Mouse (Mus musculus): ENCODE measurements at regions not wholly inside any gene's neighbourhood (a gene's known extent, or its start where the extent isn't known, plus 50 kb on each side); places are given as distances from the start of the nearest gene placed in this dataset.
A peak's percentile ranks its signal among the peaks of the same experiment; 100 is the strongest.

DNA sequence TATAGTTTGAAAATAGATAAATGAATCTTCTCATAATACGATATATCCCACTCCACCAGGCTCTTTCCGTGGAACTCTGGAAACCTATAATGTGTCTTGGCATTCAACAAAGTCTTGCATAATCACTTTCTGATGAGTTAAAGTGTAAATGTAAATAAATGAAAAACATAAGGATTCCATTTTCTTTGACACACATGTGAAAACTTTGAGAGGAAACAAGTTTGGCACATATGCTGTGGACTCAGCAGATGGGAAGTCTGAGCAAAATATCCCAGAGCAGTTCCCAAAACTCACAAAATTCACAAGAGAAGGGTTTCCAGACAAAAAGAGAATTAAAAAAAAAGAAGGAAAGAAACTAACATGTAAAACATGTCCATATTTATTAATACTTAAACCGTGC, 645.3 kb upstream of the Adamts5 start:
- no peak for DNase-seq (ENCODE audit: low spot score in 2 of 2)

DNA sequence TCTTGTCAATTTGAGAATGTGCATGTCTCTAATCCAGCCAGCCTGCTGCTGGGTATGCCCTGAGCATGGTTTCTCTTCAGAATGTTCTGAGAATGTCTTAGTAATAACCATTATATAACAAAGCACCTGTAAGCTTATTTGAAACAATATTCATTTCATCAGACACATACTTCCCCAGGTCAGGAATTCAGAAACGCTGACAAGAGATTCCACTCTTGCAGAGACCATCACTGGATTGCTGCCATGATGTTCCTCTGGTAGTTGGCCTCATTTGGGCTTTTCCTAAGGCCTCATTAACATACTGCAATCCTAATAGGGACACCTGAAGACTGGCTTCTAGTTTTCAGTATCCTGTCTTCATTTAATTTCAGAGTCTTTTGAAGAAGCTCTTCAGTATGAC, 642.5 kb upstream of the Adamts5 start:
- DNase-seq (ENCODE audit: low spot score in 2 of 2) = no peak

DNA sequence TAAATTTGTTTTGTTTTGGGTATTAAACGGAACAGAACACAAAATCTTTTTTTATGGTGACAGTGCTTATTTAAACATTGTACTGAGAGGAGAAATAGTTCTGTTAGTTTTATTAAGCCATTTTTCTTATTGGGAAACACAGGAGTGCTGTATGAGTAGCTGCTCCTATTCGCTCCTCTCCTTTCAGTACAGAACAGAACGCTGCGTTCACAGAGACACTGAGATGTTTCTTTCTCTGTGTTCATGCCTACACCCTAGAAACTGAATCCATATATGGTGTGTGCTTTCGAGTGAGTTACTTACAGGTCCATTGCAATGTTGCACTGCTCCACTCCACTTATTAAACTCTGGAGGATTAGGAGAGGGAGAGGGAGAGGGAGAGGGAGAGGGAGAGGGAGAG, 634.9 kb upstream of the Adamts5 start:
- no peak for DNase-seq (ENCODE audit: low spot score in 2 of 2)

DNA sequence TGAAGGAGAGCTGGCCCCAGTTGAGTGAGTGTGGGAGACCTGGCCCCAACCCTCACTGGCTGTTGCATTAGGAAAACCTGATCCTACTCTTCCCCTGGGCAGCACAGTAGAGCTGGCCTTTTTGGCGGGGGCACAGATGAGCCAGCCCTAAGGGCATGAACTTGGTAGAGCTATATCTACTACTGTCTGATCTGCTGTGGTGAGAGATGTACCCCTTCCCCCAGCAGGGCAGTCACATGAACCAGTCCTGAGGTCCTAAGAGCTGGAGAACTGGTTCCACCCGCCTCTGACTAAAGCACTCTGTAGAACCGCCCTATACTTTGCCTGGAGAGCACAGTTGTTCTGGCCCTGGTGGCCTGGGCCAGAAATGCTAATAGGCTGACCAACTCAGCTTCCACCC, 622.5 kb upstream of the Adamts5 start:
- no peak for DNase-seq (ENCODE audit: low spot score in 2 of 2)

DNA sequence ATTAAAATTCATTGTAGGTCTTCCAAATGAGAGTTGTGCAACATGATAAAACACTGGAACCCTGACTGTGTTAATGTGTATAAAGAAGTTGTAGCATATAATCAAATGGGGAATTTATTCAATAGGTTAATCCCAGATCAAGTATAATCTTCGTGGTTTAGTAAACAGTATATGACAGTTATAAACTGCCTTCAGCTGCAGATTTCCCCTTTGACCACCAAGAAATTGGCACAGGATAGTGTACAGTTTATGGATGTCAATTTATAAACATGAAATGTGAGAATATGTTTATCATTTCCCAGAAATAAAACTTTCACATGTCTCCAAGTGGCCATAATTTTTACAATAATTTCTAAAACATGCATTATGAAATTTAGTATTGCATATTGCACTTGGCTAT, 615.3 kb upstream of the Adamts5 start:
- no peak for DNase-seq (ENCODE audit: low spot score in 2 of 2)

DNA sequence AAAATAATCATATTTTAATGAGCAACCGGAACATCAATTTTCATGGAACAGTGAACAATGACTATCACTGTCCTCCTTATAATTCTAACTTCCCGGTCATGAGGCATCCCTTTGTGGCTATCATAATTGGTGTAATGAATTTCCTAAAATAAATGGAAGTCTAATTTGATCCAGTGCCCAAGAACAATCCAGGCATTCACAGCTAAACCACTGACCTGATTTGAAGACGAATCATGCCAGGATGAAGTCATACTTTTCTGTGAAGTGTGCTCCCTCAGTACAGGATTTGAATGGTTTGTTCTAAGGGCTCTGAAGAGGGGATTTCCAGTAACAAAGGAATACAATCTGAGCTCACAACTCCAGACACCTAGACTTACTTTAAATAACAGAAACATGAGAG, 614.5 kb upstream of the Adamts5 start:
- no peak for DNase-seq (ENCODE audit: low spot score in 2 of 2)

DNA sequence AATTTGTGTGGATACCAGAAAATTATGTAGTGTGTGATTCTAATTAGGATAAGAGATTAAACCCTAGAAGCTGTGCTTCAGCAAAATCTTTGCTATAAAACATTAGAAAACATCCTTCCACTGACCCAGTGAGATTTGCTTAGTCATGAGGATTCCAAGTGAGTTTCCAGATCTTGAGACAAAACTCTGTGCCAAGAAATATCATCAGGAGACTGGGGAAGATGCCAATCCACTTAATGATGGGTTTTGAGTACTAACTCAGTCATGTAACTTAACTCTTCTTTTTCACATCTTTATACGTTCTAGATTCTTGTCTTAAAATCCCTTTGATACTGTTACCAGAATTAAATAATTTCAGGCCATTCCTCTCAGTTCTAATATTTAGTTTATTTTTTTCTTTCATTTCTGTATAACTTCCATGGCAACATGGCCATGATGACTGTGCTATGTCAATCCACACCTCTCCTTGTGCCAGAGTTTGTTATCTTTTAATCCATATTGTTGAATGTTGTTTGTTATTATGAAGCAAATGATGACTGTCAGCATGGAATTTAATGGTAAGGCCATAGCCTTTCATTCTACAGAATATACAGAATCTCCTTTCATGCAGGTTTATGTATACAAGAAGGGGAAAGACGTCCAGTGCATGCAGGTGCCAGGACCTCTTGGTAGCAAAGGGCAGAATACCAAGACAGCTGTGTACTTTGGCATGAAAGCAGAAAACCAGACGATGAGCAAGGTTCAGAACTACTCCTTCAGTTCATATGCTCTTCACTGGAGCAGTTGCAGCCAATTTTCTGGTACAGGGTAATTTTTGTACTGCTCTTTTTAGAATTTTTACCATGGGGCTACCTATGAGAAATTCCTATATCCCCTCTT, 599.7 kb upstream of the Adamts5 start:
- no peak for DNase-seq (ENCODE audit: low spot score in 2 of 2)

DNA sequence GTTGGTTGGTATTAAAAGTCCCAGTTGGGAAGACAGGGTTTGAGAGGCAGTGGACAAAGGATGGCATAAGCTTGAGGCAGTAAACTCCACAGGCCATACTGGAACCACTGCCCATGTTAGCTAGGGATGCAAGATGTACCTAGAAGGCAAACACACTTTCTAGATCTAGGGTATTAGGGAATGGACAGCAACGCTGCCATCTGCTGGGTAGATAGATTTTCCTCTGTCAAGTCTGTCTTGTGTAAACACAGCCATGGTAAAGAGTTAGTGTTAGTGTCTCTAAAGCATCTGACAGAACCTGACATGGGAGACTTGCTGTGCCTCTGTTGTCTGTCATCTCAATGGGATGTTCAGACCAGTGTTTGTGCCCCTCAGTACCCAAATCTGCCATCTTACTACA, 573.5 kb upstream of the Adamts5 start:
- DNase-seq (ENCODE audit: low spot score in 2 of 2) = no peak

DNA sequence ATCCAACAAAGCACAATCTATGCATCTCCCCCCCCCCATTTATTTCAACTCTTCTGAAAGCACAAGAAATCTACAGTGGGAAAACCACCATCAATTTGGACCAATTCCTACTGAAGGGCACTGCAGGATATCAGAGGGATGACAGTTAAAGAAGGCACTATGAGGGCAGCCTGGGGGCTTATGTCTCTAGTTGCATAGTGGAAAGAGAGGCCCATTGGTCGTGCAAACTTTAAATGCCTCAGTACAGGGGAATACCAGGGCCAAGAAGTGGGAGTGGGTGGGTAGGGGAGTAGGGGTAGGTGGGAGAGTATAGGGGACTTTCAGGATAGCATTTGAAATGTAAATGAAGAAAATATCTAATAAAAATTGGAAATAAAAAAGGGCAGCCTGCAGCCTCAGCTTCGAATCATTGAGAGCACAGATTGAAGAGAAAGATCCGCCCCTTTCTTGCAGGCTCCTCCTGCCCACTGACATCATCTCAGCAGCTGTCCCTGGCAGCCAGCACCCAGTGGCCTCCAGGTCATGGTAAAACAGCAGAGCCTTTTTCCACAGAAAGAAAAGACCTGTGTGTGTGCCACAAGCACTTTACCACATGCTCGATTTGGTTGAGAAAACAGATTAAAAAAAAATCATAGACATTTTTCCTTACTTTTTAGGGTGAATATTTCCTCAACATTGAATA, 571.6 kb upstream of the Adamts5 start:
- DNase-seq (ENCODE audit: low spot score in 2 of 2) = no peak

DNA sequence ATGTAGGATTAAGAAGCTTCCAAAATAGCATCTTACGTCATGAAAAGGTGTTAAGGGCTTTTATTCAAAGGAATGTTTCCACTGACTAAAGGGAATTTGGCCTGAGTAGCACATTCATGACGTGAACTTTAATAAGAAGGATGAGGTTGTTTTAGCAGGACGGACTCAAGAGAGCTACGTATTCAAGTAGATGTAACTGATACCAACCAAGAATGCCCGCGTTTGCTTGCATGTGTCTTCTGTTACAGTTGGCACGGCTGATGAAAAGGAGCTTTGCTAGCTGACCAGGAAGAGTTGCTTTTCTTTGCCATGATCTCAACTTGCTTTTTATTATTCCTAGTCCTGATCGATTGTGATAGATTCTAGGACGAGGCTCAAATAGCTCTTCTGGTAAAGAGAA, 559.4 kb upstream of the Adamts5 start:
- no peak for DNase-seq (ENCODE audit: low spot score in 2 of 2)

DNA sequence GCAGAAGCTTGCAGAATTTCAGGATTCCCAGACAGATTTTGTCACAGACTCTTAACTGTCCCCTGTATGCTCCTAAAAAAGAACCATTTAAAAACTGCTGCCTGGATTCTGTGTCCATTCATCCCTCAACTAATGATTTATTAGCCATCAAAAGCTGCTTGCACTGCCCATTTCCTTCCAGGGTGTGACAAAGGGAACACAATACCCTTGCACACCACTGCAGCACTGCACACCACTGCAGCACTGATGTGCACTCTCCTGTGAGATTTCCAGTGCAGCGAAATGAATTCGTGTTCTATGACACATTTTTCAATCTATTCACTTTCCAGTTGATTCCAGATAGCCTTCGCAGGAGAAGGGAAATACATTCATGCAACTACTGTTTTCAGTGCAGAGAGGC, 555.0 kb upstream of the Adamts5 start:
- no peak for DNase-seq (ENCODE audit: low spot score in 2 of 2)

DNA sequence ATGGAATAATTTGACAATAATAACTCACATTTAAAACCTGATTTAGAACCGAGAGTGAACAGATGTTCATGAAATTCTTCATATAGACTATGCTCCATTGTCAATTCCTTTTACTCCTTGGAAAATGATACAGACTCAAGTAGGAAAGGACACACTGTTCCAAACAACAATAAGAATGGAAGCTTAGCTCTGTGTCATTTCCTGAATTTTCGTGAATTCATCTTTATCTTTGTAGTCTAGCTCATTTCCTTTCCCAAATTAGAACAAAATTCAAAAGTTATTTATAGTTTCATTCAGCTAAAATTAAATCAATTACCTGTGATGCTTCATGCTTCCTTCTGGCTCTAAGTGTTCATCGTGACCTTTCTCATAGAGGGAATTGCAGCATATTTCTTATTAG, 553.2 kb upstream of the Adamts5 start:
- DNase-seq (ENCODE audit: low spot score in 2 of 2) = no peak

DNA sequence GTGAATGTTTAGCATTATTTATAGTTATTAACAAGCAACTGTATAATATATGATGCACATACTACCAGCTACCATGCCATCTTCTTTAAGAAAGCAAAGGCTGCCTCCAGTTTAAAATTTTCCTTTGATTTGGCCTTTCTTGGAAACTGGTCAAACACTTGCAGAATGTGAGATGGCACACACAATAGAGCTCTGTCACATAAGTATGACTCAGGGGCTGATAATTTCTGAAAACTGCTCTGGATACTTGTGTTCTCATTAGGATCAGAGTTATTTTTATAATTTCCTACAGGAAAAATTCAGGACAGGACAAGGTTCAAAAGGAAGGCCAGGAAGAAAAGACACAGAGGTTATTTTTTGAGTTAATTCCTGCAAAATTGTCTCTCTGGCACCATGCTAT, 552.4 kb upstream of the Adamts5 start:
- no peak for DNase-seq (ENCODE audit: low spot score in 2 of 2)

DNA sequence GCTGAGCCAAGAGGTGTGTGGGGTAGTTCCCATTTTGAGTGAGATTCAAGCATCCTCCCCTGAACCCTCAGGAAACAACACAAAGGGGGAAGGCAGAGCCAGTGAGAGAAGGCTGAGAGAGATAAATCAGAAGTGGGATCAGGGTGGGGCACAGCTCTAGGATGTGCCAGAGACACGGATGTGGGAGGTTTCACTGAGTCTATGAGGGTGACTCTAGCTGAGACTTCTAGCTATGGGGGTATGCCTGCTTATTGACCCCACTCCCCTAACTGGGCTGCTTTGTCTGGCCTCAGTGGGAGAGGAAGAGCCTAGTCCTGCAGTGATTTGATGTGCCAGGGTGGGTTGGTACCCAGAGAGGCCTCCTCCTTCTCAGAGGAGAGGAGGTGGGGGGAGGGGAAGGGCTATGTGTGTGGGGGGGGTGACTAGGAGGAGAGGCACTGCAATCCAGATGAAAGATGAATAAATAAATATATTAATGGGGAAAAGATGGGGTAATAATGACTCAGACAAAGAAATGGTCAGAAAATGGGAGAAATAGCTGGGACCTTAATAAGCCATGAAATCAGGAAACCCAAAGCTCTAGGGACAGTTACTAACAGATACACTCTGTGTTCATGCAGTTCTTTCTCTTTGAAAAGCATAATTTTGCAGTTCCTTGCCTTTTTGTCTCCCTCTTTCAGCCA, 547.0 kb upstream of the Adamts5 start:
- DNase-seq (ENCODE audit: low spot score in 2 of 2) = no peak

DNA sequence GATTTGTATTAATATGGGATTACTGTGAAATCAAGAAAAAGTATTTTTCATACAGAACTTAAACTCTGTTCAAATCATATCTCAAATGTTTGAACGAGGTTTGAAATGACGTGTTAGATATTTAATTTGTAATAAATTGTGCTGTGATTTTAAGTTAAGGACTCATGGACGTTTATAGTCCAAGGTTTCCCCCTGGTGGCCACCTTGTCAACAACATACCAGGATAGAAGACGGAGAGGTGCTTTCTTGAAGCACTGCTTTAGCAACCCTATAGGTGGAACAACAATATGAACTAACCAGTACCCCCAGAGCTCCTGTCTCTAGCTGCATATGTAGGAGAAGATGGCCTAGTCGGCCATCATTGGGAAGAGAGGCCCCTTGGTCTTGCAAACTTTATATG, 517.8 kb upstream of the Adamts5 start:
- DNase-seq (ENCODE audit: low spot score in 2 of 2) = peak; percentile 18 to 34

DNA sequence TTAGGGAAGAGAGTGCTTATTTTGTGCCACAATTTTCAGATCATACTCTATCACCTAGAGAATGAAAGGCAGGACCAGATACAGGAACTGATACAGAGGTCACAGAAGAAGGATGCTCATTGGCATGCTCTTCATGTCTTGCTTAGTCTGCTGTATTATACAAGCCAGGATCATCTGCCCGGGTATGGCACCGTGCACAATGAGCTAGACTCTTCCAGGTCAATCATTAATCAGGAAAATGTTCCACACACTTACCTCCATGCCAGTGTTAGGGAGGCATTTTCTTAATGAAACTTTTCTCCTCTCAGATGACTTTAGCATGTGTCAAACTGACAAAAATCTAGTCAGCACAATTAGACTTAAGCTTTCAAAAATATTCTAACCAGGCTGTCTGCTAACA, 502.7 kb upstream of the Adamts5 start:
- DNase-seq (ENCODE audit: low spot score in 2 of 2) = no peak

DNA sequence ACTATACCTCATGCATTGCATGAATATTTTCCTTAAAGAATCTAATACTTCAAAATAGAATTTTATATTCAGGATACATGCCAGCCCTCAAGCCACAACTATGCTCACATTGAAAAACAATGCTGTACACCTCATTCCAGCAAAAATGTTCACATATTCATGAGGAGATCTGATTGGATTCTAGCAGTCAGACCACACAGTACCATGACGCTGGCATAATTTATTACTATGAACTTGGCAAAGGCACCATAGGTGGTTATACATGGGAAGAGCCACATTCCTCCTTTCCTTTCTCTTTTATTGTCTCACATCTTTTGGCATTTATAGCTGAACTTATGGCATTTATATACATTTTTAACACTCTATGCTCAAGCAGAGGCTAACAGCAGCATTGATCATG, 499.8 kb upstream of the Adamts5 start:
- DNase-seq (ENCODE audit: low spot score in 2 of 2) = no peak

DNA sequence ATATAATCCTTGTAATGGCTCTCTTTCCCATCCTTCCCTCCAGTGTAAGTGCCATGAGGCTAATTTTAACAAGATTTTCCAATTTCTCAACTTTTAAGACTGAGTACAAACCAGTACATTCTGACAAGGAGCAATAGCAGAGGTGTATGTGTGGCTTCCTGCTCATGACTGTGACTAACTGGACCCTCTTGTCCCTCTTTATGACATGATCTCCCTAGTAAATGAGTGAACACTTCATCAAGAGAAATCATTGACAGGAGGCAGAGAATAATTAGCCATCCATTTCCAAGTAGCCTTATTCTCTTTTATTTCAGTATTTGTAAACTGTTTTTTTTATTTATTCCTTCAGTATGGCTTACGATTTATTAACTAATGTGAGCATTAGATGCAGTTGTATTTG, 497.7 kb upstream of the Adamts5 start:
- DNase-seq (ENCODE audit: low spot score in 2 of 2) = no peak

DNA sequence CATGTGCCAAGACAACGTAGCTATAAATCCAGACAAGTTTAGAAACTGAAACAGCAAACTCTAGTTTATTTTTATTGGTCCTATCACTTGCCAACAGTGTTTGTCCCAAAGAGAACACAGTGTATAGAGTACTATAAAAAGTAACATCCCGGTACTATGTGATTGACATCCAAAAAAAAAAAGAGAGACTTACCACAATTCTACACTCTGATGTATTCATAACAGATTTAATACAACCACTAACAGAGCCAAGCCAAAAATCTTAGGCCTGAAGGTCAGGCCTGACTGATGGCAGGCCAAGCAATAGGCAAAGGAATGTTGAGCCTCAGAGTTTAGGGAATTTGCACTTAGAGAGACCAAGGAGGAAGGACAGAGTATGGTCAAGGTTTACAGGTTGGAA, 495.9 kb upstream of the Adamts5 start:
- no peak for DNase-seq (ENCODE audit: low spot score in 2 of 2)

DNA sequence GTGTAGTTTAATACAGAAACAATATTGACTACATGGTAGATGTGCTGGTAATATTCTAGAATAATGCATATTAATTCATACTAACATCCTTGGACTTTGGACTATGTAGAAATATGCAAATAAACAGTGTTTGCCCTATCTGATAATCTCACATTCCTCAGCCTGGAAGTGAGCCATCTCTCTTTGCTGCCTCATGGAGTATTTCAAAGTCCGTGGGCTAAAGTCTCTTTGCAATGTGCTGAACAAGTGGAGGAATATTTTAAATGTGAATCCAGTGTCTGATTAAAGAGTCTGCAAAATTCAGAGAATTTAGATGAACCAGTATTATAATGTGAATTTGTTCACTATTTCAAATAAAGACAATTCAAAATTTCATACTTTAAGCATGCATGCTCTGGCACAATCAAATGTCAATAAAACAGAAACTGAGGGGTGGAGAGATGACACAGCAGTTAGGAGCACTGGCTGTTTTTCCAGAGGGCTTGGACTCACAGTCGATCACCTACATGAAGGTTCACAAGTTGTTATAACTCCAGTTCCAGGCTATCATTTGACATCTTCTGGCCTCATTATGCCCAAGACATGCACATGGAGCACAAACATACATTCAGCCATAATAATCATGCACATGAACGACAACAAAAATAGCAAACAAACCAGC, 487.6 kb upstream of the Adamts5 start:
- no peak for DNase-seq (ENCODE audit: low spot score in 2 of 2)

DNA sequence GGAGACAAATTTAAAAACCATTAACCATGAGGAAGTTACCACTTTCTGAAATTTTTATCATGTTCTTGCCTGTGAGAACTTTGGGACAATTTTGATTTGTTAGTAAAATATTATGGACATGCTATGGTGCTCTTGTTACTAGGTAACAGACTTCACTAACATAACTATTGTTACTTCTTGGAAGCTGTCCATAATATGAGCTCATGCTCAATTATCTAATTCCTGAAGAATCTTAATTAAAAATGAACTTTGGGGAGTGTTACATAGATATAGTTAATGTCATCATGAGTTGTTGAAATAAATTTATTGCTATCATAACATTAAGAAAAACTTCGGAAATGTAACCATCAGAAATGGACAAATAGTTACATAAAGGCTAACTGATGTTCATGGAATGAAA, 486.5 kb upstream of the Adamts5 start:
- DNase-seq (ENCODE audit: low spot score in 2 of 2) = no peak

DNA sequence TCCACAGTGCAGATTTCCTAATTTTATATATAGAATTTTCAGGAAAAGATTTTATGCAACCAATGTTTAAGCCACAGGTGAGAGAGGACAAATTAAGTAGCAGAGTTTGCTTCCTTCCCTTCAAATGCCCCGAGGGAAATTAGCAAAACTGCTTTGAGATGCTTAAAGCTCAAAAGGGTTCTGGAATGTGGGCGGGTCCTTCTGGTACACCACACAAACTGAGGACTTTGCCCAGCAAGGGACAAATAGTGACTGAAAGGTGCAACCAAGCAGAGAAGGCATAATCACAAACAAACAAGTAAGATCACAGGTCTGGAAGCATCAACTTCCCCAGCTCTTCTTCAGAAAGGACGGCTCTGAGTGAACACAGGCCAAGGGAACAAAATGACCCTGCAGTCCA, 476.4 kb upstream of the Adamts5 start:
- DNase-seq (ENCODE audit: low spot score in 2 of 2) = no peak
